Mouse (Mus musculus) megakaryocyte, embryonic 14.5 days (primary cell): Measurements from ENCODE around the gene Ubtf.

Source experiments
- FLI1 ChIP-seq: IDR thresholded peaks from 2 replicates; pipeline ENCODE4 v1.6.1; 2012; ENCODE audit warnings: low read length, inconsistent platforms, mixed read lengths
- GATA1 ChIP-seq: IDR thresholded peaks from 3 replicates; pipeline ENCODE4 v1.6.1; 2012; ENCODE audit warnings: mixed read lengths, low read length, inconsistent platforms, borderline replicate concordance

GRCm38 (mm10) chr11:102350981-102351523 is 31.5 kb upstream of the Ubtf start:
- TF ChIP-seq GATA1 (no peak), FLI1 (no peak)
